Mouse (Mus musculus) lung, adult 2 months (tissue): ENCODE results near the gene Gm49661.

Experiments used
- CTCF ChIP-seq: fragments of 200-500 bp; IDR thresholded peaks from 2 replicates; pipeline ENCODE4 v1.5.1; 2011; ENCODE audit warnings: mild to moderate bottlenecking, low read length, control low read depth; ENCODE audit not compliant: insufficient read depth
- POLR2A ChIP-seq: fragments of 200-500 bp; IDR thresholded peaks from 2 replicates; pipeline ENCODE4 v1.6.1; 2011; ENCODE audit warnings: low read depth, mild to moderate bottlenecking, control low read depth, low read length, borderline replicate concordance; ENCODE audit errors: extremely low read depth

DNA sequence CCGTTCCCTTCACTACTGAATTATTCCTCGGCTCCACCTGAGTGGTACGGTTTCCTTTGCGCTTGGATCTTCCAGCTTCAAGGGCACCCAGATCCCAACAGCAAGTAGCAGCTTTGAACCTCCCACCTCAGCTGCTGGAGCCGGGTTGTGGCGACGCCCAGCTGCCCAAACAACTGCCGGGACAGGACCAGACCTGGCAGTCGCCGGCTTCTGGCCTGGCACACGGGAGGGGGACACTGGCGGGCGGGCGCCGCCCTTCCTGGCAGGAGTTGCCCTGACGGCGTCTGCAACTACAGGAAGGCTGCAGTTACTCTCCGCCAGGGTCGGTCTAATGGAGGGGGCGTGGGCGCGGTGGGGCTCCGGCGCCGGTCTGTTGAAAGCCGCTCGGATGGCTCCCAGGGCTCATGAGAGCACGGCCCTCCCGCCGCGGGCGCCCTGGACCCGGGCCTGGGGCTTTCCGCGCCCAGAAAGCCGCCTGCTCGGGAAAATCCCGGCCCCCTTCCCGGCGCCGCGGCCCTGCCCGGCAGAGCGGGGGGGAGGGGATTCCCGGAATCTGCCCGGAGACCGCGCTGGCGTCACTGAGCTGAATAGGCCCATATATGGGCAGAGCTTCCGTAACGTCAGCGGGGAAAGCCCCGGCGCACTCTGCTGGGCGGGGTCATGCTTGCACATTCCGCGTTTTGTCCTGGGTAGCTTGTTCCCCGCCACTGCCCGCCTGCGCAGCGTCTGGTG, 7.0 kb upstream of the Gm49661 start:
- TF ChIP-seq CTCF = no peak
- TF ChIP-seq POLR2A = peak; percentile 97
